Mouse (Mus musculus) liver, embryonic 13.5 days (tissue): ENCODE results near the gene Pgls. TPM values are rescaled to one million over a fixed set of nuclear protein-coding genes. Genes with fewer than 3 reads are reported as not detected.

Experiments
- ATAC-seq: fragments of 200-750 bp; cut with Nextera tagmentation; 2 replicates; pipeline ENCODE4 v1.8.0; 2017; ENCODE audit warnings: low read depth, mild to moderate bottlenecking, moderate number of reproducible peaks, moderate library complexity
- DNase-seq: peaks from one replicate; pipeline ENCODE4 v3.0.0; 2022
- H3K27ac ChIP-seq: fragments of 300-500 bp; sonication (generic); 2 replicates; pipeline ENCODE4 v1.5.1; 2015; ENCODE audit warnings: moderate library complexity, mild to moderate bottlenecking, inconsistent platforms
- H3K27me3 ChIP-seq: fragments of 300-500 bp; sonication (generic); 2 replicates; pipeline ENCODE4 v1.6.1; 2015; ENCODE audit warnings: mild to moderate bottlenecking, inconsistent platforms
- H3K36me3 ChIP-seq: fragments of 300-500 bp; sonication (generic); 2 replicates; pipeline ENCODE4 v1.6.1; 2015; ENCODE audit warnings: mild to moderate bottlenecking, inconsistent platforms
- H3K4me1 ChIP-seq: fragments of 300-500 bp; sonication (generic); replicated peaks from 2 replicates; pipeline ENCODE4 v1.6.1; 2015; ENCODE audit warnings: inconsistent platforms
- H3K4me2 ChIP-seq: fragments of 300-500 bp; sonication (generic); 2 replicates; pipeline ENCODE4 v1.6.1; 2015; ENCODE audit warnings: inconsistent platforms, mild to moderate bottlenecking, moderate library complexity
- H3K4me3 ChIP-seq: fragments of 300-500 bp; sonication (generic); replicated peaks from 2 replicates; pipeline ENCODE4 v1.5.1; 2015; ENCODE audit warnings: mild to moderate bottlenecking, inconsistent platforms
- H3K9ac ChIP-seq: fragments of 300-500 bp; sonication (generic); 2 replicates; pipeline ENCODE4 v1.6.1; 2015; ENCODE audit warnings: mild to moderate bottlenecking, inconsistent platforms
- H3K9me3 ChIP-seq: fragments of 300-500 bp; sonication (generic); replicated peaks from 2 replicates; pipeline ENCODE4 v1.6.1; 2016; ENCODE audit warnings: inconsistent platforms
- WGBS: fragments of 180-500 bp; shearing (Covaris S2); methylation state at CpG from one replicate; pipeline ENCODE4 v1.1.7; 2015; ENCODE audit not compliant: insufficient replicate concordance; 5-methylcytosine and 5-hydroxymethylcytosine counted together
- microRNA-seq: library from miRNA; unstranded; fragments of <30 nt; microRNA quantifications from one replicate; pipeline ENCODE4, GENCODE M21; 2016
- polyA plus RNA-seq: library from polyadenylated mRNA; unstranded; fragments of >200 nt; fragmentation: Nextera tagmentation; extraction: Ambion mirVana; gene quantifications from 2 replicates; pipeline ENCODE4 v1.2.1, GENCODE M21; 2015

The Pgls gene
- polyA plus RNA-seq, 1 experiment from 2014 or later, result 110 TPM

DNA sequence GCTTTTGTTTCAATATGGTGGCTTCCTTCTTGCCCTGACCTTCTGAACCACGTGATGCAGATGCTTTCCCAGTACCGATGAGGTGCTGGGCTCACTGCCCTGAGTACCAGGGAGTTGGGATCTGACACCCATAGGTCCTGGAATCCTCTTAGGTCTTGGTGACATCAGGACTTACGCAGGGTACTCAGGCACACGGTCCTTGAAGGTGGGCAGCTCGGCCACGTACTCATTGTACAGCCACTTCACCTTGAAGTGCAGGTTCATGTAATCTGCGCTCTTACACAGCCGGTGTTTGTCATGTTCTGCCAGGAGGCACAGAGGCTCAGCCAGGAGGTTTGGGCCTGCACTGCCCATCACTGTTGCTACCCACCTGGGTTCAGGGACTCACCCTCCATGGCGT, 53.5 kb downstream of the Pgls start:
- DNase-seq (no peak), ATAC-seq (no peak)
- H3K4me2 ChIP-seq, result no peak overlapping the region
- H3K9ac ChIP-seq, result no peak overlapping the region
- peaks cover 8% of the 10 kb centered on the region; the same call in 1 of the 2 replicates for H3K27me3 ChIP-seq
- WGBS, result 65% methylated on average over 9 of the region's 9 CpGs
- H3K4me3 ChIP-seq, result no peak overlapping the region
- H3K9me3 ChIP-seq, result no peaks in the 10 kb centered on the region
- H3K36me3 ChIP-seq, result no peaks in the 10 kb centered on the region
- no peaks in the 10 kb centered on the region for H3K4me1 ChIP-seq
- no peak overlapping the region for H3K27ac ChIP-seq

Small RNA genes within 50 kb of the gene (microRNA-seq; reads per million reads assigned to microRNA genes)
- gene Mir6769b, result not detected

Other genes starting within 250 kb of the Pgls start
- gene Use1, start 225.3 kb upstream of the Pgls start, polyA plus RNA-seq, result 52.1 and 55.8 TPM in 2 replicates
- 4.3 and 4.4 TPM in 2 replicates for gene Ocel1, start 220.9 kb upstream of the Pgls start, polyA plus RNA-seq
- 18.8 and 19.2 TPM in 2 replicates for gene Nr2f6, start 210.2 kb upstream of the Pgls start, polyA plus RNA-seq
- gene Ushbp1, start 196.4 kb upstream of the Pgls start, polyA plus RNA-seq, result 2.6 and 2.8 TPM in 2 replicates
- 65.1 and 74.8 TPM in 2 replicates for gene Babam1, start 195.3 kb upstream of the Pgls start, polyA plus RNA-seq
- 39.5 and 40.9 TPM in 2 replicates for gene Ankle1, start 186.2 kb upstream of the Pgls start, polyA plus RNA-seq
- gene Abhd8, start 128.5 kb upstream of the Pgls start, polyA plus RNA-seq, result 12.3 and 13.2 TPM in 2 replicates
- gene Mrpl34, start 127.2 kb upstream of the Pgls start, polyA plus RNA-seq, result 154 and 157 TPM in 2 replicates
- gene Dda1, start 123.0 kb upstream of the Pgls start, polyA plus RNA-seq, result 50.9 and 51.6 TPM in 2 replicates
- 0.12 and 0.14 TPM in 2 replicates for gene Ano8, start 106.2 kb upstream of the Pgls start, polyA plus RNA-seq
- 6.8 and 7.3 TPM in 2 replicates for gene Gtpbp3, start 104.1 kb upstream of the Pgls start, polyA plus RNA-seq
- 24.3 and 28.4 TPM in 2 replicates for gene Plvap, start 80.4 kb upstream of the Pgls start, polyA plus RNA-seq
- 0.15 TPM in 2 replicates for gene Ccdc194, start 66.5 kb upstream of the Pgls start, polyA plus RNA-seq
- 34.1 and 36.0 TPM in 2 replicates for gene Bst2, start 54.7 kb upstream of the Pgls start, polyA plus RNA-seq
- 30.4 and 33.9 TPM in 2 replicates for gene Mvb12a, start 49.3 kb upstream of the Pgls start, polyA plus RNA-seq
- gene Tmem221, start 33.3 kb upstream of the Pgls start, polyA plus RNA-seq, result 0.53 and 0.66 TPM in 2 replicates
- 0.13 and 0.14 TPM in 2 replicates for gene Nxnl1, start 25.6 kb upstream of the Pgls start, polyA plus RNA-seq
- gene Slc27a1, start 23.3 kb upstream of the Pgls start, polyA plus RNA-seq, result 2.3 and 2.5 TPM in 2 replicates
- 0.28 and 0.80 TPM in 2 replicates for gene Fam129c, start 5.5 kb downstream of the Pgls start, polyA plus RNA-seq
- 21.4 and 21.9 TPM in 2 replicates for gene Colgalt1, start 18.8 kb downstream of the Pgls start, polyA plus RNA-seq
- gene Unc13a, start 79.6 kb downstream of the Pgls start, polyA plus RNA-seq, result 0.20 TPM in 2 replicates
- gene Jak3, start 84.1 kb downstream of the Pgls start, polyA plus RNA-seq, result 5.7 and 6.1 TPM in 2 replicates
- gene Insl3, start 97.0 kb downstream of the Pgls start, polyA plus RNA-seq, result 0.67 and 1.1 TPM in 2 replicates
- 3.5 and 3.7 TPM in 2 replicates for gene B3gnt3, start 109.6 kb downstream of the Pgls start, polyA plus RNA-seq
- 16.6 and 16.9 TPM in 2 replicates for gene Fcho1, start 133.5 kb downstream of the Pgls start, polyA plus RNA-seq